Mouse (Mus musculus) T-helper 17 cell (primary cell): ENCODE results near the gene Sapcd1.

Source experiments
- in situ Hi-C, 2 experiments: fragments of 300-600 bp; cut with MboI, MseI; formaldehyde crosslinking; loops; 1 replicate in 1 of 2; 2 replicates in 1 of 2; pipeline ENCODE4 v1.15.1; 2025; ENCODE audit warnings: high pct_unique_total_duplicates in 2 of 2

The Sapcd1 gene

GRCm38 (mm10) chr17:35027277-35028068 is at the start of gene Sapcd1:
Gene Sapcd1 (minus strand): TSS chr17:35028016.
- in situ Hi-C loops, result no loop called here

GRCm38 (mm10) chr17:35077285-35077684 is 49.5 kb upstream of the Sapcd1 start:
- in situ Hi-C loops, result no loop called here

GRCm38 (mm10) chr17:35076507-35077176 is 48.8 kb upstream of the Sapcd1 start, which contains the start of gene Ly6g6e:
Gene Ly6g6e (plus strand): TSS chr17:35076902.
- in situ Hi-C loops, result no loop called here

GRCm38 (mm10) chr17:35074097-35074496 is 46.3 kb upstream of the Sapcd1 start:
- in situ Hi-C loops, result no loop called here

- in situ Hi-C loops, result no loop called here
These were observed 43.6 kb upstream of the Sapcd1 start for GRCm38 (mm10) chr17:35071454-35071853.

- in situ Hi-C loops, result no loop called here
These were observed 42.9 kb upstream of the Sapcd1 start for GRCm38 (mm10) chr17:35070556-35071229.

- in situ Hi-C loops, result no loop called here
These were observed 40.5 kb upstream of the Sapcd1 start for GRCm38 (mm10) chr17:35068213-35068914.

- in situ Hi-C loops, result no loop called here
These were observed 38.3 kb upstream of the Sapcd1 start, which contains the start of gene Mpig6b for GRCm38 (mm10) chr17:35066084-35066483. Gene Mpig6b (minus strand): TSS chr17:35066184.

- in situ Hi-C loops, result loop anchor here (5.0 kb wide), 1 partner anchor 43 kb away; no protein-coding TSS in a partner anchor
These were observed 37.4 kb upstream of the Sapcd1 start, which contains the start of gene Ly6g6c for GRCm38 (mm10) chr17:35064951-35065947. Gene Ly6g6c (plus strand): TSS chr17:35065388.

- in situ Hi-C loops, result loop anchor here (5.0 kb wide), 1 partner anchor 42 kb away; no protein-coding TSS in a partner anchor
These were observed 36.6 kb upstream of the Sapcd1 start for GRCm38 (mm10) chr17:35064378-35064877.

- in situ Hi-C loops, result loop anchor here (5.0 kb wide), 1 partner anchor 41 kb away; no protein-coding TSS in a partner anchor
These were observed 35.6 kb upstream of the Sapcd1 start for GRCm38 (mm10) chr17:35063466-35063865.

GRCm38 (mm10) chr17:35061299-35061698 is 33.5 kb upstream of the Sapcd1 start:
- in situ Hi-C loops, result loop anchor here (5.0 kb wide), 1 partner anchor 39 kb away; no protein-coding TSS in a partner anchor

GRCm38 (mm10) chr17:35060737-35061297 is 33.0 kb upstream of the Sapcd1 start:
- in situ Hi-C loops, result loop anchor here (5.0 kb wide), 1 partner anchor 39 kb away; no protein-coding TSS in a partner anchor

GRCm38 (mm10) chr17:35060071-35060470 is 32.3 kb upstream of the Sapcd1 start:
- in situ Hi-C loops, result loop anchor here (5.0 kb wide), 1 partner anchor 38 kb away; no protein-coding TSS in a partner anchor

GRCm38 (mm10) chr17:35058911-35059892 is 31.4 kb upstream of the Sapcd1 start, which contains the start of gene Ddah2:
Gene Ddah2 (plus strand): TSS chr17:35059035.
- in situ Hi-C loops, result loop anchor here in 1 of 2 experiments (10.0 kb wide), 1 partner anchor 796 kb away; no protein-coding TSS in a partner anchor

- in situ Hi-C loops, result loop anchor here in 1 of 2 experiments (10.0 kb wide), 1 partner anchor 796 kb away; no protein-coding TSS in a partner anchor
These were observed 30.5 kb upstream of the Sapcd1 start for GRCm38 (mm10) chr17:35058316-35058715.

- in situ Hi-C loops, result loop anchor here in 1 of 2 experiments (10.0 kb wide), 1 partner anchor 798 kb away; no protein-coding TSS in a partner anchor
These were observed 29.3 kb upstream of the Sapcd1 start for GRCm38 (mm10) chr17:35057090-35057489.
